Mouse (Mus musculus) liver, embryonic 14.5 days (tissue): Measurements from ENCODE around the gene Plcb1. TPM values are rescaled to one million over a fixed set of nuclear protein-coding genes. Genes with fewer than 3 reads are reported as not detected.

Source experiments
- ATAC-seq: fragments of 200-750 bp; cut with Nextera tagmentation; 2 replicates; pipeline ENCODE4 v1.8.0; 2017; ENCODE audit warnings: moderate number of reproducible peaks, mild to moderate bottlenecking, moderate library complexity; ENCODE audit not compliant: insufficient read depth
- DNase-seq, 3 experiments: peaks; one replicate each; pipeline ENCODE4 v3.0.0-alpha.2; 2012 to 2013; ENCODE audit warnings: low read depth in 3 of 3, low spot score in 3 of 3
- H3K27ac ChIP-seq: fragments of 300-500 bp; sonication (generic); 2 replicates; pipeline ENCODE4 v1.5.1; 2014; ENCODE audit warnings: moderate library complexity, mild to moderate bottlenecking, control low read depth, inconsistent platforms
- H3K27me3 ChIP-seq: fragments of 300-500 bp; sonication (generic); 2 replicates; pipeline ENCODE4 v1.6.1; 2014; ENCODE audit warnings: mild to moderate bottlenecking, low read length, moderate library complexity; ENCODE audit not compliant: control insufficient read depth, insufficient read depth
- H3K36me3 ChIP-seq: fragments of 300-500 bp; sonication (generic); replicated peaks from 2 replicates; pipeline ENCODE4 v1.6.1; 2014; ENCODE audit warnings: low read depth; ENCODE audit not compliant: control insufficient read depth, insufficient read depth
- H3K4me1 ChIP-seq, 2 experiments: fragments of 200-500 bp in 1 of 2; fragments of 300-500 bp in 1 of 2; sonication (generic) in 1 of 2; replicated peaks; 2 replicates each; pipeline ENCODE4 v1.6.1; 2012 to 2014; ENCODE audit warnings: antibody characterized with exemption in 1 of 2, inconsistent platforms in 1 of 2, low read length in 1 of 2; ENCODE audit not compliant: control insufficient read depth in 2 of 2, insufficient read depth in 2 of 2
- H3K4me2 ChIP-seq: fragments of 300-500 bp; sonication (generic); 2 replicates; pipeline ENCODE4 v1.6.1; 2014; ENCODE audit warnings: low read depth, mild to moderate bottlenecking, control low read depth, moderate library complexity
- H3K4me3 ChIP-seq, 2 experiments: fragments of 200-500 bp in 1 of 2; fragments of 300-500 bp in 1 of 2; sonication (generic) in 1 of 2; 2 replicates each; pipeline ENCODE4 v1.5.1; 2012 to 2014; ENCODE audit warnings: low read depth in 2 of 2, low read length in 2 of 2, mild to moderate bottlenecking in 2 of 2, control low read depth in 1 of 2, inconsistent platforms in 1 of 2, moderate library complexity in 1 of 2; ENCODE audit not compliant: insufficient read depth in 1 of 2
- H3K9ac ChIP-seq: fragments of 300-500 bp; sonication (generic); replicated peaks from 2 replicates; pipeline ENCODE4 v1.6.1; 2014; ENCODE audit warnings: mild to moderate bottlenecking, control low read depth, moderate library complexity
- H3K9me3 ChIP-seq: fragments of 300-500 bp; sonication (generic); 2 replicates; pipeline ENCODE4 v1.6.1; 2016; ENCODE audit warnings: low read length, mixed read lengths; ENCODE audit not compliant: control insufficient read depth
- CTCF ChIP-seq: IDR thresholded peaks from 2 replicates; pipeline ENCODE4 v1.5.1; 2016; ENCODE audit warnings: antibody characterized with exemption, low read depth, control low read depth
- EP300 ChIP-seq: IDR thresholded peaks from 2 replicates; pipeline ENCODE4 v1.6.1; 2016; ENCODE audit warnings: antibody characterized with exemption, low read depth
- WGBS: fragments of 180-500 bp; shearing (Covaris S2); extraction: QIAGEN DNeasy Blood & Tissue Kit; methylation state at CpG from one replicate; pipeline ENCODE4 v1.1.7; 2014; ENCODE audit not compliant: insufficient replicate concordance; 5-methylcytosine and 5-hydroxymethylcytosine counted together
- polyA plus RNA-seq, 2 experiments: library from polyadenylated mRNA; depleted of rRNA in 1 of 2; stranded (reverse) in 1 of 2; unstranded in 1 of 2; fragments of >200 nt; fragmentation: Nextera tagmentation in 1 of 2; extraction: Ambion mirVana in 1 of 2; gene quantifications; 2 replicates each; pipeline versions ENCODE4 v1.2.1 to v1.2.3; 2012 to 2014

Plcb1 gene
- polyA plus RNA-seq, 2 experiments: 0.56 to 3.0 TPM

GRCm38 (mm10) chr2:135114501-135115128 is 328.7 kb downstream of the Plcb1 start:
- no peak overlapping the region for H3K9ac ChIP-seq
- no peak for ATAC-seq
- 59% methylated on average over 3 of the region's 3 CpGs for WGBS
- DNase-seq: no peak
- H3K36me3 ChIP-seq: no peaks in the 10 kb centered on the region
- no peak overlapping the region for H3K27ac ChIP-seq
- no peak overlapping the region for H3K4me3 ChIP-seq
- H3K9me3 ChIP-seq: no peaks in the 10 kb centered on the region
- H3K27me3 ChIP-seq: no peaks in the 10 kb centered on the region
- TF ChIP-seq CTCF (no peak), EP300 (no peak)
- H3K4me2 ChIP-seq: no peak overlapping the region
- H3K4me1 ChIP-seq: no peaks in the 10 kb centered on the region

- TF ChIP-seq CTCF (no peak), EP300 (no peak)
- H3K9ac ChIP-seq: no peak overlapping the region
- no peaks in the 10 kb centered on the region for H3K9me3 ChIP-seq
- no peak for ATAC-seq
- H3K27ac ChIP-seq: no peak overlapping the region
- no peaks in the 10 kb centered on the region for H3K36me3 ChIP-seq
- no peak overlapping the region for H3K4me3 ChIP-seq
- H3K4me2 ChIP-seq: no peak overlapping the region
- DNase-seq: no peak
- H3K4me1 ChIP-seq: no peaks in the 10 kb centered on the region
- WGBS: 58% methylated on average over 4 of the region's 4 CpGs
- H3K27me3 ChIP-seq: no peaks in the 10 kb centered on the region
Observed at GRCm38 (mm10) chr2:135123057-135123456, 337.2 kb downstream of the Plcb1 start.

GRCm38 (mm10) chr2:135123695-135124343 is 338.0 kb downstream of the Plcb1 start:
- H3K4me2 ChIP-seq: no peak overlapping the region
- no peaks in the 10 kb centered on the region for H3K9me3 ChIP-seq
- TF ChIP-seq EP300 (no peak), CTCF (no peak)
- H3K27me3 ChIP-seq: no peaks in the 10 kb centered on the region
- H3K27ac ChIP-seq: no peak overlapping the region
- no peaks in the 10 kb centered on the region for H3K4me1 ChIP-seq
- no peak for ATAC-seq
- DNase-seq: no peak
- no peak overlapping the region for H3K9ac ChIP-seq
- H3K4me3 ChIP-seq: no peak overlapping the region
- whole genome bisulfite sequencing: 51% methylated on average over 4 of the region's 4 CpGs
- H3K36me3 ChIP-seq: no peaks in the 10 kb centered on the region

GRCm38 (mm10) chr2:135140576-135140975 is 354.7 kb downstream of the Plcb1 start:
- H3K27ac ChIP-seq: no peak overlapping the region
- H3K27me3 ChIP-seq: no peaks in the 10 kb centered on the region
- H3K4me1 ChIP-seq: no peaks in the 10 kb centered on the region
- DNase-seq (no peak), ATAC-seq (no peak)
- no peak overlapping the region for H3K9ac ChIP-seq
- no peaks in the 10 kb centered on the region for H3K9me3 ChIP-seq
- no peak overlapping the region for H3K4me3 ChIP-seq
- H3K36me3 ChIP-seq: no peaks in the 10 kb centered on the region
- WGBS: 15% methylated on average over 8 of the region's 8 CpGs
- TF ChIP-seq EP300 (no peak), CTCF (no peak)
- H3K4me2 ChIP-seq: no peak overlapping the region

GRCm38 (mm10) chr2:135152289-135152688 is 366.4 kb downstream of the Plcb1 start:
- no peaks in the 10 kb centered on the region for H3K27me3 ChIP-seq
- ATAC-seq (no peak), DNase-seq (no peak)
- TF ChIP-seq EP300 (no peak), CTCF (no peak)
- no peaks in the 10 kb centered on the region for H3K9me3 ChIP-seq
- no peaks in the 10 kb centered on the region for H3K4me1 ChIP-seq
- H3K9ac ChIP-seq: no peak overlapping the region
- WGBS: 72% methylated on average over 7 of the region's 7 CpGs
- H3K4me3 ChIP-seq: no peak overlapping the region
- H3K27ac ChIP-seq: no peak overlapping the region
- no peaks in the 10 kb centered on the region for H3K36me3 ChIP-seq
- no peak overlapping the region for H3K4me2 ChIP-seq
